Mouse (Mus musculus) E14TG2a.4 (cell line): ENCODE measurements at regions not wholly inside any gene's neighbourhood (a gene's known extent, or its start where the extent isn't known, plus 50 kb on each side); places are given as distances from the start of the nearest gene placed in this dataset.
A peak's percentile ranks its signal among the peaks of the same experiment; 100 is the strongest.

Source experiments
- H3K27me3 ChIP-seq: 2 replicates; pipeline ENCODE4 v1.6.1; 2014; ENCODE audit warnings: low read length, control low read depth; ENCODE audit not compliant: insufficient read depth
- H3K36me3 ChIP-seq: 2 replicates; pipeline ENCODE4 v1.6.1; 2014; ENCODE audit warnings: low read length, control low read depth; ENCODE audit not compliant: insufficient read depth
- H3K4me1 ChIP-seq: replicated peaks from 2 replicates; pipeline ENCODE4 v1.6.1; 2014; ENCODE audit warnings: low read depth, low read length, control low read depth
- H3K4me3 ChIP-seq: replicated peaks from 2 replicates; pipeline ENCODE4 v1.5.1; 2014; ENCODE audit warnings: mild to moderate bottlenecking, low read length
- H3K9me3 ChIP-seq: 2 replicates; pipeline ENCODE4 v1.6.1; 2014; ENCODE audit warnings: low read length, control low read depth
- CTCF ChIP-seq: conservative IDR thresholded peaks from 2 replicates; pipeline ENCODE4 v1.5.1; 2014; ENCODE audit warnings: low read length
- NANOG ChIP-seq: IDR thresholded peaks from 2 replicates; pipeline ENCODE4 v1.6.1; 2014; ENCODE audit warnings: borderline replicate concordance, low read length, mixed read lengths
- POU5F1 ChIP-seq: IDR thresholded peaks from 2 replicates; pipeline ENCODE4 v1.6.1; 2014; ENCODE audit warnings: low read length, borderline replicate concordance

DNA sequence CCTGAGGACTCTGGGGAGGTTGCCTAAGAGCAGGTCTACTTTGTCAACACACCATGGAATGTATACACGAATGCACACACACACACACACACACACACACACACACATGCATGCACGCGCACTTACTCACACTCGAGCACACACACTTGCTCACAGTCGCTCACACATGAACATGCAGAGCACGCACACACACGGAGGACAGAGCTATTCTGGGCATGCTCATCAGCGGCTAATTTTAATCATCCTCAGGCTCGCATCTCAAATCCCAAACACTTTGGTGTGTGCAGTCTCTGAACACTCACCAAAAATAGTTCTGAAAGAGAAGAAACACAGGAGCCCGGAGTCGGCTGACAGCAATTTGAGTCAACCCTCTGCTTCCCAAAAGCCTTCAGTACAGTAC lies 122.0 kb downstream of the 2410131K14Rik start:
- TF ChIP-seq NANOG = no peak
- TF ChIP-seq CTCF = no peak
- no peak for TF ChIP-seq POU5F1
- peaks cover 27% of the 10 kb centered on the region for H3K4me1 ChIP-seq
- no peaks in the 10 kb centered on the region for H3K36me3 ChIP-seq
- peaks cover 26% of the 10 kb centered on the region for H3K27me3 ChIP-seq
- H3K4me3 ChIP-seq = no peak overlapping the region
- no peaks in the 10 kb centered on the region for H3K9me3 ChIP-seq

- no peaks in the 10 kb centered on the region for H3K9me3 ChIP-seq
- TF ChIP-seq NANOG (no peak), POU5F1 (no peak), CTCF (no peak)
- H3K4me1 ChIP-seq = peaks cover 44% of the 10 kb centered on the region
- no peaks in the 10 kb centered on the region for H3K36me3 ChIP-seq
- peak overlapping the region; percentile 43 for H3K4me3 ChIP-seq
- peaks cover 6% of the 10 kb centered on the region for H3K27me3 ChIP-seq
Observed at GRCm38 (mm10) chr5:118373581-118373981, 128.6 kb downstream of the 2410131K14Rik start.

GRCm38 (mm10) chr5:118374968-118375367 lies 129.9 kb downstream of the 2410131K14Rik start:
- peaks cover 55% of the 10 kb centered on the region for H3K4me1 ChIP-seq
- H3K9me3 ChIP-seq = no peaks in the 10 kb centered on the region
- TF ChIP-seq NANOG (no peak), POU5F1 (no peak), CTCF (no peak)
- H3K36me3 ChIP-seq = no peaks in the 10 kb centered on the region
- peaks cover 15% of the 10 kb centered on the region for H3K27me3 ChIP-seq
- peak overlapping the region; percentile 23; the same call in 1 of the 2 replicates for H3K4me3 ChIP-seq

DNA sequence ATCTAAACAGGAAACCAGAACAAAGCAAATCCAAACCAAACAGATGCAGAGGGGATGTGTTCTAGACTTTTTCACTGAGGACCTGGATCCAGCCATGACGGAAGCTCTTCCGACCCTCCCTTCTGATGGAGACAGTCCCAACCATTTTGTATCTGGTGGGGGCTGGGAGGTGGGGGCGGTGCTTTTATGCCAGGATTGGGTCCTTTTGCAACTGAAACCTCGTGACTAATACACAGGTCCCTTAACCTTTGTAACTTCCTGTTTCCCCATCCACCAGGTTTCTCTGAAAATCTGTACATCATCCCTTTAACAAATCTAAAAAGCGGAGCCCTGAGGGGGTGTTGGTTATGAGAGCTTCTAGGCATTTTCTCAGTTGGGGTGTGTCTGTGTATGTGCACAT lies 130.9 kb downstream of the 2410131K14Rik start:
- Histone ChIP-seq H3K36me3 (no peaks in the 10 kb centered on the region), H3K27me3 (peaks cover 18% of the 10 kb centered on the region), H3K9me3 (no peaks in the 10 kb centered on the region), H3K4me1 (peaks cover 62% of the 10 kb centered on the region), H3K4me3 (peak overlapping the region; percentile 23)
- no peak for TF ChIP-seq POU5F1

DNA sequence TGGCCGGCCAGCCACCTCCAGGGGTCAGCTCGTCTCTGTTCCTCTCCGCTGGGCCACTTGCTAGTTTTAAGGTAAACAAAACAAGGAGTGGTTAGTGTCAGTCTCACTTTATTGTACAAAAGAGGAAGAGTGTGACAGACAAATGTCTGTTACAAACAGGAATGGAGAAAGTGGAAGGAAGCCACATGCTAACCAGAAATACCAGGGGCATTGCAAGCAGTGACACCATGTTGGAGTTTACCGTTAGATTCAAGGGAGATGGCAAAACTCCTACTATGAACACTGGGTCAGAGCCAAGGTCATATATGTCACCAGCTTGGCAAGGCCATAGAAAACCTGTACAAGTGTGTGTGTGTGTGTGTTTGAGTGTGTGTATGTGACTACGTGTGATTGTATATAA lies 131.5 kb downstream of the 2410131K14Rik start:
- H3K27me3 ChIP-seq = peaks cover 18% of the 10 kb centered on the region
- TF ChIP-seq CTCF (no peak), NANOG (no peak), POU5F1 (no peak)
- no peaks in the 10 kb centered on the region for H3K36me3 ChIP-seq
- peaks cover 59% of the 10 kb centered on the region for H3K4me1 ChIP-seq
- no peak overlapping the region for H3K4me3 ChIP-seq
- no peaks in the 10 kb centered on the region for H3K9me3 ChIP-seq

DNA sequence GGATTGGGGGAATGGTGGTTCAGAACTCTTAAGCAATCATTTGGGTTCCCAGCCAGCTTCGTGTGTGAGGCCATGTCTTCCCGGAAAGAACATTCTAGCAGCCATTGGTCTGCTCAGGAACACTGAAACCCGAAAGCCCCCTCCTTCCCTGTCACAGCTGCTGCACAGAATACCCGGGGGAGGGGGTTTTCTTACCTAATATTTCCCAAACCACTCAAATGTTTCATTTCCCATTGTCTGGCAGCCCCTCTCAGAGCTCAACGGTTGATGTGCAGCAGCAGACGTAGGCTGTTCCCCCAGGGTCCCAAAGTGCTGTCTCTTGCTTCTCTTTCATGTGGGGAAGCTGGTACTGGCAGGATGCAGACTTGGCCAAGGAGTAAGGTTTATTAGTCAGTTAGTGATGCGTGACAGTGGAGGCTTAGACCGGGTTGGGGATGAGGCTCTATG lies 132.4 kb downstream of the 2410131K14Rik start:
- H3K4me1 ChIP-seq = peaks cover 60% of the 10 kb centered on the region
- no peaks in the 10 kb centered on the region for H3K9me3 ChIP-seq
- H3K36me3 ChIP-seq = no peaks in the 10 kb centered on the region
- no peak for TF ChIP-seq NANOG
- peaks cover 18% of the 10 kb centered on the region for H3K27me3 ChIP-seq
- H3K4me3 ChIP-seq = no peak overlapping the region

GRCm38 (mm10) chr5:118379245-118380051 lies 134.4 kb downstream of the 2410131K14Rik start:
- TF ChIP-seq NANOG (no peak), CTCF (no peak), POU5F1 (no peak)
- no peaks in the 10 kb centered on the region for H3K36me3 ChIP-seq
- H3K27me3 ChIP-seq = peaks cover 21% of the 10 kb centered on the region
- peaks cover 59% of the 10 kb centered on the region for H3K4me1 ChIP-seq
- H3K4me3 ChIP-seq = no peak overlapping the region; the same call in 1 of the 2 replicates
- H3K9me3 ChIP-seq = no peaks in the 10 kb centered on the region

DNA sequence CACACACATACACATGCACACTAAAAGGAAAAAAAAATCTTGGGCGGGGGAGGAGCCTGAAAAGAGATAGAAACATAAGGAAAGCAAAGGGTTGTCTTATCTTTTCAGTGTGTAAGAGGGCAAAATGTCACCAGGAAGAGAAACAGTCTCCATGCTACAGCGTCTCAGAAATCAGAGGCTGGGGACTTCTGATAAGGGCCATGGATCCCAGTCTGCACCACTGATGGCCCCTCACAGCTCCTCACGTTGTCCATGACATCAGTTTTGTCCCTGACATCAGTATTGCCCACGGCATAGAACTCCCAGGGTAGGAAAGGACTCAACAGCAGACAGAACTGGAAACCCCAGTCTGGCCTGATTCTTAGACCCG lies 135.0 kb downstream of the 2410131K14Rik start:
- TF ChIP-seq NANOG (no peak), CTCF (no peak), POU5F1 (no peak)
- no peaks in the 10 kb centered on the region for H3K36me3 ChIP-seq
- H3K9me3 ChIP-seq = no peaks in the 10 kb centered on the region
- H3K27me3 ChIP-seq = peaks cover 21% of the 10 kb centered on the region
- H3K4me1 ChIP-seq = peaks cover 60% of the 10 kb centered on the region
- peak overlapping the region; percentile 71 for H3K4me3 ChIP-seq
